Mouse (Mus musculus) layer of hippocampus, adult 8-10 months (tissue): ENCODE results near the gene Ier3. TPM values are rescaled to one million over a fixed set of nuclear protein-coding genes. Genes with fewer than 3 reads are reported as not detected.
"Not testable (repeated sequence)": the region's sequence is repeated elsewhere in the genome, so short reads cannot be mapped to it uniquely, and the experiment has no call there.

Experiments
- DNase-seq, 2 experiments: peaks; one replicate each; pipeline ENCODE4 v3.0.0; 2022; ENCODE audit warnings: low spot score in 2 of 2
- total RNA-seq, 4 experiments: library from RNA; stranded (reverse); gene quantifications; 2 replicates each; pipeline ENCODE4 v1.2.4; 2022

The Ier3 gene
- total RNA-seq, 4 experiments from 2014 or later, result 4.9 to 11.0 (median 7.3) TPM

DNA sequence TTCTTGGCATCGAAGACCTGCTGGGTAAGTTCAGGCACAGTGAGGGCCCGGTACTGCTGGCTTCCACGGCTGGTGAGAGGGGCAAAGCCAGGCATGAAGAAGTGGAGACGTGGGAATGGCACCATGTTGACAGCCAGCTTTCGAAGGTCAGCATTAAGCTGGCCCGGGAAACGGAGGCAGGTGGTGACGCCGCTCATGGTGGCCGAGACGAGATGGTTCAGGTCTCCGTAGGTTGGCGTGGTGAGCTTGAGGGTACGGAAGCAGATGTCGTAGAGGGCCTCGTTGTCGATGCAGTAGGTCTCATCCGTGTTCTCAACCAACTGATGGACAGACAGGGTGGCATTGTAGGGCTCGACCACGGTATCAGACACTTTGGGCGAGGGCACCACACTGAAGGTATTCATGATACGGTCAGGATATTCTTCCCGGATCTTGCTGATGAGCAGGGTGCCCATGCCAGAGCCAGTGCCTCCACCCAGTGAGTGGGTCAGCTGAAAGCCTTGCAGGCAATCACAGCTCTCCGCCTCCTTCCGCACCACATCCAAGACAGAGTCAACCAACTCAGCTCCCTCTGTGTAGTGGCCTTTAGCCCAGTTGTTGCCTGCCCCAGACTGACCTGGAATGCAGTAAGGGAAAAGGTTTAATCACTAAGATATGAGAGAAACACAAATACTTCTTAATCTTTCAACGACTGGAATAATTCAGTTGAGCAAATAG, 14.1 kb downstream of the Ier3 start:
- no peak for DNase-seq

DNA sequence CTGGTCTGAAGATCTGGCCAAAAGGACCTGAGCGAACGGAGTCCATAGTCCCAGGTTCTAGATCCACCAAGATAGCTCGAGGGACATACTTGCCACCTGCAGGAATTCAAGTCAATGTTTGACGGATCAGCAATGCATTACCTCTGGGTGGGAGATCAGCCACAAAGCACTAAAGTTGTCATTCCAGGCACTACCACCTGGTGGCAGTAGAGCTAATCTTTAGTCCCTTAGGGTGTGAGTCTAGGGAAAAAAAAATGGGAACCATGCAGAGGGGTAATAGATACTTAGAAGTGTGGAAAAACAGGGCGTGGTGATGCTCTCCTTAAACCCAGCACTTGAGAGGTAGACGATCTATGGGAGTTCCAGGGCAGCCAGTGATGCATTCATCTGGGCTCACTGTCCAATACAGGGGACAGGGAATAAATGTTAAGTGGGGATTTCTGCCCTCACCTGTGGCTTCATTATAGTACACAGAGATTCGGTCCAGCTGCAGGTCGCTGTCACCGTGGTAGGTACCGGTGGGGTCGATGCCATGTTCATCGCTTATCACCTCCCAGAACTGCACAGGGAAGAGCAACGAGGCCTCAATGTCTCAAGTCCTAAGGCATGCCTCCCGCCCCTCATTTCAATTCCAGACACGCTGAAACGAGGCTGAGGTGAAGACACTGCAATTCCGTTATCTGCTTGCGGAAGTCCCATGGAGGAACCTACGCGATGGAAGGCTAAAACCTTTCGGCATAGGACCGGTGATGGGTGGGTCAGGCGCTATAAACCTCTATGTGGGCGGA, 14.9 kb downstream of the Ier3 start:
- DNase-seq, result peak in 1 of 2 experiments; percentile 92

GRCm38 (mm10) chr17:35836991-35837422, 15.5 kb downstream of the Ier3 start:
- DNase-seq, result peak in 1 of 2 experiments; percentile 72

- DNase-seq, result no peak
Observed at GRCm38 (mm10) chr17:35837487-35837886, 16.0 kb downstream of the Ier3 start.

GRCm38 (mm10) chr17:35838122-35838544, 16.6 kb downstream of the Ier3 start, which contains the start of gene Tubb5:
TSS of gene Tubb5 (minus strand) at chr17:35838306.
- peak; percentile 96 for DNase-seq

- DNase-seq, result no peak
Observed at GRCm38 (mm10) chr17:35838570-35838969, 17.1 kb downstream of the Ier3 start.

DNA sequence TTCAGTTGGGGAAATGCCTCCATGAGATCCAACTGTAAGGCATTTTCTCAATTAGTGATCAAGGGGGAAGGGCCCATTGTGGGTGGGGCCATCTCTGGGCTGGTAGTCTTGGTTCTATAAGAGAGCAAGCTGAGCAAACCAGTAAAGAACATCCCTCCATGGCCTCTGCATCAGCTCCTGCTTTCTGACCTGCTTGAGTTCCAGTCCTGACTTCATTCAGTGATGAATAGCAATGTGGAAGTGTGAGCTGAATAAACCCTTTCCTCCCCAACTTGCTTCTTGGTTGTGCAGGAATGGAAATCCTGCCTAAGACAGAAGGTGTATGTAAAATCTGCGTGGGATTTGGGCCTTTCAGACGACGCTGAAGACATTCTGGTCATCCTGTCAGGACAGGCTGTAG, 17.5 kb downstream of the Ier3 start:
- DNase-seq, result not testable (repeated sequence)

DNA sequence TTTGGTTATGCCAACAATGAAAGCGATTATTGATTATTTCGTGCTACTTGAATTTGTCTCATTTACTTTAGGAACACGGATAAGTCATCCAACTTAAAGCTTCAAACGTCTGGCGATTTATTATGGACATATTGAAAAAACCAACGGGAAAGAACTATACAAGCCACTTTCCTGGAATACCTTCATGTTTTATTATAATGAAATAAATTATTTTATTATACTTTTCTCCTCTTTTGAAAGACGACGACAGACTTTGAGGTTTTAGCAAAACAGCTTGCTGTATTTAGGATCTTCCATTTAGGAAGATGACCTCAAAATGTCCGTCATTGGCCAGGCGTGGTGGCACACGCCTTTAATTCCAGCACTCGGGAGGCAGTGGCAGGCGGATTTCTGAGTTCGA, 19.1 kb downstream of the Ier3 start:
- DNase-seq, result no peak

DNA sequence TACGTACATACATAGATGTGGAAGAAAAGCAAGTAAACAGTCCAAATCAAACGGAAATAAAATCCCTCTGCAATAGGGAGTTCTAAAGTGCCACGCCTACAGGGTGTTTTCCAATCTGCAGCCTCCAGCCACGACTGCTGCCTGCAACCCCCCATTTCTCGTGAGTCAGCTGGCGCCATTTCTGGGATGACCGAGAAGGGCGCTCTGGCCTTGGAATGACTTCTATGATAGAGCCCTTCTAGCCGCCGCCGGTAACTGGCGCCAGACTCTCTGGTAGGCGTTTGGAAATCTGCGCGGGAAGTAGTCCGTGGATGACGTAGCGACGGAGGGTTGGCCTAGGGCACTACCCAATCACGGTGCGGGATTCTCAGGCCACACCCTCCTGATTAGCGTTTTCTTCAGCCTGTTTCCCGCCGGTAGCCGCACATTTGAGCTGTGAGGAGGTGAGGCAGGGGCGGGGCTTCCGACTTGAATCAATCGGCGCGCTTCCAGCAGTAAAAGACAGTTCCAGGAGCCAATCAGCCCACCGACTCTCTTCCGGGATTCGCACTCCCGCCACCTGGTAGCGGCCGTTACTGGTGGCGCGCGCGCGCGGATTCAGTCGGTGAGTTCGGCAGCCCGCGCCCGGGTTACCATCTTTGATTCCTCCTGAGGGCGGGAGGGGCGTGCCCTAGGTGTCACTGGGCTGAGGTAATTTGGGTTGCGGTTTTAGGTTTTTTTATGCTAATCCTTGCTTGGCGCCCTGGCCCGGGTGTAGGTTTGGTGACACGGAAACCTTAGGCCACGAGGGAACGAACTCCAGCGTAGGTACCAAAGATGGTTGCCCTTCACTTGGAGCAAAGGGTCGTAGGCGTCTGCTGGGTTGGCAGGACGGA, 19.8 kb downstream of the Ier3 start, which contains the start of gene Mdc1:
TSS of gene Mdc1 (plus strand) at position 440 of the 875 bp plus-strand sequence.
- DNase-seq, result peak; percentile 100

- DNase-seq, result no peak
Observed at GRCm38 (mm10) chr17:35842006-35842405, 20.5 kb downstream of the Ier3 start.

- no peak for DNase-seq
Observed at GRCm38 (mm10) chr17:35843514-35843913, 22.0 kb downstream of the Ier3 start.

DNA sequence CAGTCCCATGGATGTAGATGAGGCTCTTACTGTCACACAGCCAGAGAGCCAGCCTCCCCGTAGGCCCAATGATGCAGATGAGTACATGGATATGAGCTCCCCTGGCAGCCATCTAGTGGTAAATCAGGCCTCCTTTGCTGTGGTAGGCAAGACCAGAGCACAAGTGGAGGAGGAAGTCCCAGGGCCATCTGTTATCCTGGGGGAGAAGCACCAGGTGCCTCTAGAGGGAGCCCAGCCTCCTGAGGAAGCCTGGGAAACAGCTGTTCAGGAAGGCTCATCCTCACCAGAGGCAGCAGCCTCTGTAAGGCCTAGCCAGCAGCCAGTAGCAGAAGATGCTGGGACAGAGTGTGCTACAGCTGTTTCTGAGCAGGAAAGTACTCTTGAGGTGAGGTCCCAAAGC, 26.6 kb downstream of the Ier3 start:
- DNase-seq, result no peak

- no peak for DNase-seq
Observed at GRCm38 (mm10) chr17:35850974-35851373, 29.5 kb downstream of the Ier3 start.

DNA sequence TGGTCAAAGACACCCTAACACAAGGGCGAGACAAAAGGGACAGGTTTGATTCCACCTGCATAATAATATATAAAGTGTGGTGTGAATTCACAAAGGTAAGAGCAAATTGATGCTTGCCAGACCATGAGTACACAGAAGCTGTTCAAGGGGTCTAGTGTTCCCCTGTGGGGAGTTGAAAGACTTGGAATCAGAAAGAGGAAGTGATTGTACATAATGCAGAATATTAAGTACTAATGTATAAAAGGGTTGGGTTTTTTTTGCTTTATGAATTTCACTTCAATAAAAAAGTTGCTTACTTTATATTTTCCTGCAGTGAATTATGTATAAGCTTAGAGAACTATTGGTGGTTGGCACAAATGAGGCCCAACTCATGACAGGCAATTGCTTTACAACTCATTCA, 37.9 kb downstream of the Ier3 start:
- DNase-seq, result no peak

- DNase-seq, result no peak
Observed at GRCm38 (mm10) chr17:35859835-35860234, 38.4 kb downstream of the Ier3 start.

- no peak for DNase-seq
Observed at GRCm38 (mm10) chr17:35860831-35861197, 39.3 kb downstream of the Ier3 start.

DNA sequence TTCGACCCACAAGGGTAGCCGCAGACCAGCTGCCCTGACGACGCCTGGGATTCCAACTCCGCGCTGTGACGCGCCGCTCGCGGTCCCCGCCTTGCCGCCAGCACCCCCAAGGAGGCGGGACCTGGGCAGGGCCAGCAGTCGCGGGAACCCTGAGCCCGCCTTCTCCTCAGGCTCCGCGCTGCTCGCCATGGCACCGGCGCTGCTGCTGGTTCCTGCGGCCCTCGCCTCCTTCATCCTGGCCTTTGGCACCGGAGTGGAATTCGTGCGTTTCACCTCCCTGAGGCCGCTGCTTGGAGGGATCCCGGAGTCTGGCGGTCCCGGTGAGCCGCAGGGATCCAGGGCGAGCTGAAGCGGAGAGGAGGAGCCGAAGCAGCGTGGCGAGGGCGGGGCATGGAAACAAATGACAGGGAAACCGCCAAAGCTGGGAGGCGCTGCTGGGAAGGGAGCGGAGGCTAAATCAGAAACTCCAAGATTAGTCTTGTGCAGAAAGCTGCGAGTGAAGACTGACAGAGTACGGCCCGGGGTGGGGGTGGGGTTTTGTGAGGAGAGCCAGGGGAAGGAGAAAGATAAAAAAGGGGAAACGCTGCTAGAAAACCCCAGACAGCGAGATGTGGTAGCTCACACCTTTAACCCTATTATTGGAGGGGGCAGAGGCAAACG, 39.8 kb downstream of the Ier3 start, which contains the start of gene Nrm:
TSS of gene Nrm (plus strand) at position 121 of the 660 bp plus-strand sequence.
- peak; percentile 76 to 81 for DNase-seq

DNA sequence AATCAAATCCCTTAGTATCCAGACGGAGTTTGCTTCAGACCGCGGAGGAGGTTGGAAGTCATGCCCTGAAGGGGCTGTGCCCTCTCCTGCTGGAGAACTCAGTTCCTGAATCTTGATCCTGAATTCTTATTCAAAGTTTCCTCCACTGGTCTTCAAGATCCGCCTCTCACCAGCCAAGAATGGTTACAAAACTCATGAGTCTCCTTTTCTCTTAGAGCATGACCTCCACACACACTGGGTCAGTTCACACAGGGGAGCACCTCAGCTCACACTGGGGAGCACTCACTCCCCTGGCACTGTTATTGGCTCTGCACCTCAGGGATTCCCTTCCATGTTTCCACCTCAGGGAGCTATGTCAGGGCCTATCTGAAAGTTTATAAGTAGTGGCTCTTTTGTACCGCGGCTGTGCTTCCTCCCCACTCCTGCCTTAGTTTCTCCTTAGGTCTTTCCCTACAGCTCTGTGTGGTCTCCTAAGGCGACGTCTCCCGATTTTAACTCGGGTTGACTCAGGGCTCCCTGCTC, 43.4 kb downstream of the Ier3 start:
- DNase-seq, result no peak

- DNase-seq, result no peak
Observed at GRCm38 (mm10) chr17:35865481-35866280, 44.2 kb downstream of the Ier3 start, which contains the start of gene Ppp1r18. TSS of gene Ppp1r18 (plus strand) at chr17:35865593.
